Comparison of ENCODE assay signal across 8 mouse cellular contexts in the genomic region with DNA sequence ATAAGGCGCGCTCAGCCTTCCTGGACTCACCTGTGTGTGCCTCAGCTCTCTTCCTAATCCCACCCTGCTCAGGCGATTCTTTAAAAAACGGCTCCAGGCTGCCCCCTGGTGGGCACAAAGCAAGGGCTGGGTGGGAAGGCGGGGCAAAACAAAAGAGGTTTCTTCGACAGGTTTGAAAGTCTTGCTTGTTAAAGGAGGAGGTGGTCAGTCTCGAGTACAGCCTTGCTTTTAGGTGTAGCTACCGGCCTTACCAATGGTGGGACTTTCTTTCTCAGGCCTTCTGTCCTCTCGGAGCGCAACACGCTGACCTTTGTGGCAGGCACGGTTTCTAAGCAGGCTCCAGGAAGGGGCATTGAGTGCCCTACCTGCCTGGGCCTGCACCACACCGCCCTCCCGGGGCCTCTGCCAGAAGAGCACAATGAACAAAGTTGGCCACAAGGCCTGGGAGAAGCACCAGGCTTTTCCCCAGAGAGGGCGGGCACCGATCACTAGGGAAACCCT.
DNase-seq lines count a peak whose midpoint lies in the region; ATAC-seq and TF ChIP-seq lines count a peak whose summit lies in the region.

No protein-coding gene starts in this region.

- intact Hi-C loops in heart, adult 2 months (cut with DNase I) = loop anchor here (1.0 to 2.0 kb wide), 4 partner anchors 14 to 139 kb away; no protein-coding TSS in a partner anchor

- WGBS in heart, adult 2 months = 17% methylated on average over 16 of the region's 16 CpGs
- WGBS in forebrain, embryonic 11.5 days = 9% methylated on average over 16 of the region's 16 CpGs
- 23% methylated on average over 16 of the region's 16 CpGs for WGBS in intestine, embryonic 14.5 days
- 18% methylated on average over 16 of the region's 16 CpGs for WGBS in liver, embryonic 16.5 days (ENCODE audit: insufficient replicate concordance)
- 10% methylated on average over 16 of the region's 16 CpGs for WGBS in neural tube, embryonic 13.5 days

- H3K4me1 ChIP-seq in heart, adult 2 months (ENCODE audit: control insufficient read depth, insufficient read depth, low read length) = peaks cover 62% of the 10 kb centered on the region
- H3K4me1 ChIP-seq in forebrain, embryonic 11.5 days (replicated peaks; ENCODE audit: control insufficient read depth, insufficient read depth, low read length) = no peaks in the 10 kb centered on the region
- peaks cover 52% of the 10 kb centered on the region for H3K4me1 ChIP-seq in intestine, embryonic 14.5 days (replicated peaks; ENCODE audit: control insufficient read depth, insufficient read depth, low read length)
- H3K4me1 ChIP-seq in liver, embryonic 16.5 days (ENCODE audit: control insufficient read depth, low read depth, low read length) = peaks cover 10% of the 10 kb centered on the region
- H3K4me1 ChIP-seq in neural tube, embryonic 13.5 days (replicated peaks) = peaks cover 46% of the 10 kb centered on the region

- peaks cover 10% of the 10 kb centered on the region; the same call in 1 of the 2 replicates for H3K36me3 ChIP-seq in heart, adult 2 months (ENCODE audit: control insufficient read depth, insufficient read depth, low read length)
- H3K36me3 ChIP-seq in forebrain, embryonic 11.5 days (ENCODE audit: control insufficient read depth, insufficient read depth, low read length) = no peaks in the 10 kb centered on the region
- H3K36me3 ChIP-seq in intestine, embryonic 14.5 days (ENCODE audit: control insufficient read depth, insufficient read depth, low read length) = no peaks in the 10 kb centered on the region
- H3K36me3 ChIP-seq in liver, embryonic 16.5 days (ENCODE audit: control insufficient read depth, insufficient read depth) = no peaks in the 10 kb centered on the region
- H3K36me3 ChIP-seq in neural tube, embryonic 13.5 days = no peaks in the 10 kb centered on the region

- TF ChIP-seq EP300 in heart, adult 2 months (IDR thresholded peaks at IDR 0.05; ENCODE audit: insufficient read depth, low read depth, low read length) = 0 out of 2 replicates have a peak, but pooled peaks have one; percentile 52

- TF ChIP-seq POLR2A in heart, adult 2 months (IDR thresholded peaks at IDR 0.05; ENCODE audit: insufficient read depth, low read depth, low read length) = no peak

- H3K4me2 ChIP-seq in forebrain, embryonic 11.5 days (ENCODE audit: low read depth, low read length, severe bottlenecking) = peak overlapping the region; percentile 44; the same call in 1 of the 2 replicates
- peak overlapping the region; percentile 29; the same call in 1 of the 2 replicates for H3K4me2 ChIP-seq in intestine, embryonic 14.5 days (ENCODE audit: low read length)
- H3K4me2 ChIP-seq in liver, embryonic 16.5 days (ENCODE audit: low read depth, low read length) = peak overlapping the region; percentile 22; the same call in 1 of the 2 replicates
- H3K4me2 ChIP-seq in neural tube, embryonic 13.5 days = peak overlapping the region; percentile 40

- peak overlapping the region; percentile 65 for H3K9ac ChIP-seq in heart, adult 2 months (ENCODE audit: low read depth, low read length)
- H3K9ac ChIP-seq in forebrain, embryonic 11.5 days (ENCODE audit: low read length) = no peak overlapping the region; the same call in 1 of the 2 replicates
- 0 out of 2 replicates have a peak overlapping the region, but pooled peaks have one; percentile 16 for H3K9ac ChIP-seq in intestine, embryonic 14.5 days (ENCODE audit: low read length)
- no peak overlapping the region for H3K9ac ChIP-seq in liver, embryonic 16.5 days (ENCODE audit: low read depth, low read length)
- H3K9ac ChIP-seq in neural tube, embryonic 13.5 days = peak overlapping the region; percentile 49; the same call in 1 of the 2 replicates

- H3K27ac ChIP-seq in heart, adult 2 months = peak overlapping the region; percentile 96
- no peak overlapping the region for H3K27ac ChIP-seq in forebrain, embryonic 11.5 days (ENCODE audit: low read depth, low read length)
- H3K27ac ChIP-seq in intestine, embryonic 14.5 days (ENCODE audit: low read depth) = peak overlapping the region; percentile 59
- H3K27ac ChIP-seq in liver, embryonic 16.5 days (ENCODE audit: low read length) = no peak overlapping the region
- H3K27ac ChIP-seq in neural tube, embryonic 13.5 days (replicated peaks) = peak overlapping the region; percentile 65; the same call in 1 of the 2 replicates

- ATAC-seq in forebrain, embryonic 11.5 days (replicated peaks; ENCODE audit: low FRiP score) = peak; percentile 71
- ATAC-seq in intestine, embryonic 14.5 days (replicated peaks; ENCODE audit: low FRiP score, low TSS enrichment, low read depth) = peak; percentile 65
- ATAC-seq in liver, embryonic 16.5 days (ENCODE audit: low read depth) = peak; percentile 41; the same call in 1 of the 2 replicates
- peak; percentile 72 for ATAC-seq in neural tube, embryonic 13.5 days (ENCODE audit: low read depth)

- peak; percentile 70 to 78 for DNase-seq in heart, adult 2 months
- DNase-seq in heart, adult 8-10 months (ENCODE audit: low spot score) = no peak
- DNase-seq in brain, adult 2 months (ENCODE audit: low read depth, low spot score) = peak; percentile 79
- peak; percentile 90 for DNase-seq in forebrain, embryonic 11.5 days (ENCODE audit: low spot score)
- DNase-seq in intestine, embryonic 14.5 days (ENCODE audit: low spot score) = peak; percentile 95
- peak; percentile 84 for DNase-seq in thymus, postnatal 14 days

- H3K4me3 ChIP-seq in heart, adult 2 months = peak overlapping the region; percentile 6; the same call in 1 of the 2 replicates
- H3K4me3 ChIP-seq in forebrain, embryonic 11.5 days (ENCODE audit: low read depth, low read length) = no peak overlapping the region
- no peak overlapping the region for H3K4me3 ChIP-seq in intestine, embryonic 14.5 days (ENCODE audit: low read depth, low read length)
- H3K4me3 ChIP-seq in liver, embryonic 16.5 days (ENCODE audit: low read depth, low read length) = no peak overlapping the region
- H3K4me3 ChIP-seq in neural tube, embryonic 13.5 days = peak overlapping the region; percentile 8; the same call in 1 of the 2 replicates

- no peaks in the 10 kb centered on the region for H3K27me3 ChIP-seq in heart, adult 2 months (ENCODE audit: control insufficient read depth, insufficient read depth, low read length)
- H3K27me3 ChIP-seq in forebrain, embryonic 11.5 days (ENCODE audit: control insufficient read depth, insufficient read depth, low read length) = no peaks in the 10 kb centered on the region
- no peaks in the 10 kb centered on the region for H3K27me3 ChIP-seq in intestine, embryonic 14.5 days (replicated peaks; ENCODE audit: control insufficient read depth, insufficient read depth, low read length)
- H3K27me3 ChIP-seq in liver, embryonic 16.5 days (ENCODE audit: control insufficient read depth, insufficient read depth, low read depth, low read length) = no peaks in the 10 kb centered on the region
- H3K27me3 ChIP-seq in neural tube, embryonic 13.5 days = no peaks in the 10 kb centered on the region

- peaks cover 3% of the 10 kb centered on the region for H3K79me2 ChIP-seq in heart, adult 2 months (replicated peaks; ENCODE audit: control insufficient read depth, insufficient read depth, low read length)

- peak; percentile 94 for TF ChIP-seq CTCF in heart, adult 2 months (IDR thresholded peaks at IDR 0.05)

- no peaks in the 10 kb centered on the region for H3K9me3 ChIP-seq in forebrain, embryonic 11.5 days (ENCODE audit: control insufficient read depth, low read length)
- H3K9me3 ChIP-seq in intestine, embryonic 14.5 days (ENCODE audit: control insufficient read depth, low read length) = no peaks in the 10 kb centered on the region
- H3K9me3 ChIP-seq in liver, embryonic 16.5 days (replicated peaks; ENCODE audit: control insufficient read depth, low read length) = no peaks in the 10 kb centered on the region
- no peaks in the 10 kb centered on the region for H3K9me3 ChIP-seq in neural tube, embryonic 13.5 days

Comparison
In these comparisons a context has a peak if more than half of its experiments do, and no peak if none do; other contexts are left out.
1. H3K27ac ChIP-seq: peak in heart, adult 2 months (single experiment), intestine, embryonic 14.5 days (single experiment) and neural tube, embryonic 13.5 days (single experiment); none in forebrain, embryonic 11.5 days (single experiment) and liver, embryonic 16.5 days (single experiment).
2. H3K4me3 ChIP-seq: peak in heart, adult 2 months (single experiment) and neural tube, embryonic 13.5 days (single experiment); none in forebrain, embryonic 11.5 days (single experiment), intestine, embryonic 14.5 days (single experiment) and liver, embryonic 16.5 days (single experiment).
3. H3K9ac ChIP-seq: peak in heart, adult 2 months (single experiment), intestine, embryonic 14.5 days (single experiment) and neural tube, embryonic 13.5 days (single experiment); none in forebrain, embryonic 11.5 days (single experiment) and liver, embryonic 16.5 days (single experiment).
4. Peak in every context shown above with its lines, with median percentiles within 50 percentile points of each other: ATAC-seq and H3K4me2 ChIP-seq.